Mouse (Mus musculus) olfactory bulb, adult 2 months (tissue): ENCODE measurements around the gene Pla2r1.

ENCODE experiments used
- CTCF ChIP-seq: fragments of 200-500 bp; IDR thresholded peaks from 2 replicates; pipeline ENCODE4 v1.5.1; 2012; ENCODE audit warnings: low read depth, mild to moderate bottlenecking, low read length, moderate library complexity; ENCODE audit not compliant: insufficient read depth
- POLR2A ChIP-seq: fragments of 200-500 bp; IDR thresholded peaks from 2 replicates; pipeline ENCODE4 v1.6.1; 2012; ENCODE audit warnings: mild to moderate bottlenecking, low read depth, low read length, moderate library complexity; ENCODE audit not compliant: insufficient read depth

- no peak for TF ChIP-seq POLR2A
- no peak for TF ChIP-seq CTCF
These were observed 101.9 kb downstream of the Pla2r1 start for GRCm38 (mm10) chr2:60451119-60451773.
